Mouse (Mus musculus) lung, embryonic 15.5 days (tissue): Measurements from ENCODE around the gene Mmachc. TPM values are rescaled to one million over a fixed set of nuclear protein-coding genes. Genes with fewer than 3 reads are reported as not detected.

Source experiments
- ATAC-seq: fragments of 200-750 bp; cut with Nextera tagmentation; 2 replicates; pipeline ENCODE4 v1.8.0; 2017; ENCODE audit warnings: moderate number of reproducible peaks, borderline replicate concordance; ENCODE audit not compliant: low FRiP score, low TSS enrichment; ENCODE audit errors: extremely low read depth
- H3K27ac ChIP-seq: fragments of 300-500 bp; sonication (generic); 2 replicates; pipeline ENCODE4 v1.5.1; 2015; ENCODE audit warnings: moderate library complexity, mild to moderate bottlenecking, inconsistent platforms
- H3K27me3 ChIP-seq: fragments of 300-500 bp; sonication (generic); 2 replicates; pipeline ENCODE4 v1.6.1; 2015; ENCODE audit warnings: inconsistent platforms
- H3K36me3 ChIP-seq: fragments of 300-500 bp; sonication (generic); 2 replicates; pipeline ENCODE4 v1.6.1; 2015; ENCODE audit warnings: inconsistent platforms
- H3K4me1 ChIP-seq: fragments of 300-500 bp; sonication (generic); 2 replicates; pipeline ENCODE4 v1.6.1; 2015; ENCODE audit warnings: inconsistent platforms
- H3K4me2 ChIP-seq: fragments of 300-500 bp; sonication (generic); 2 replicates; pipeline ENCODE4 v1.6.1; 2015; ENCODE audit warnings: inconsistent platforms, mild to moderate bottlenecking, moderate library complexity
- H3K4me3 ChIP-seq: fragments of 300-500 bp; sonication (generic); 2 replicates; pipeline ENCODE4 v1.5.1; 2015; ENCODE audit warnings: mild to moderate bottlenecking, inconsistent platforms
- H3K9ac ChIP-seq: fragments of 300-500 bp; sonication (generic); 2 replicates; pipeline ENCODE4 v1.6.1; 2015; ENCODE audit warnings: inconsistent platforms
- H3K9me3 ChIP-seq: fragments of 300-500 bp; sonication (generic); 2 replicates; pipeline ENCODE4 v1.6.1; 2016; ENCODE audit warnings: inconsistent platforms
- WGBS: fragments of 180-500 bp; shearing (Covaris S2); methylation state at CpG from one replicate; pipeline ENCODE4 v1.1.7; 2015; 5-methylcytosine and 5-hydroxymethylcytosine counted together
- polyA plus RNA-seq: library from polyadenylated mRNA; unstranded; fragments of >200 nt; fragmentation: Nextera tagmentation; extraction: Ambion mirVana; gene quantifications from 2 replicates; pipeline ENCODE4 v1.2.1, GENCODE M21; 2015

Mmachc gene
- polyA plus RNA-seq, result 24.7 and 24.9 TPM in 2 replicates

DNA sequence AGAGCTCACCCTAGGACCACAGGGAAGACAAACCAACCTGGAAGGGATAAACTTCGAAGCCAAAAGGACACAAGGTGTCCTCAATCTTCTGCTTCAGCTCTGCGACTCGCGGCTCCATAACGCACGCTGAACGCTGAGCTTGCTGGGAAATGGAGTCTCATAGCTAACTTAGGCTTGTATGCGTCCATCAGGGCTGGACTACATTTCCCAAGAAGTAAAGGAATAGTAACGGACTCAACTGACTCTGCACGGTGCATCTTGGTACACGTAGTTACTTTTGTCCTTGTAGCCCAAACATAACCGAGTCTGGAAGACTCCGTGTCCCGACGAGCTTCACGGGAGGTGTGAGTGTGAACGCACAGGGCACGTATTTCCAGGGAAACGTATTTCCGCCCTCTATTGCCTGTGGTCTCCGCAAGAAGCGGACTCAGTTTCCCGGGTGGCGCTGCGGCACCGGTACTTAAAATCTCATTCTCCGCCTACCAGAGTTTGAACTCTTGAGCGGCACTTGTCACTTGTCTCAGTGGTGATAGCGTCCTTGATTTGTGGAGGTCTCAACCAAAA, at the start of gene Mmachc, which contains the start of gene Ccdc163:
TSS of gene Mmachc (minus strand) at position 206 of the 564 bp plus-strand sequence.
TSS of gene Ccdc163 (plus strand) at position 309 of the 564 bp plus-strand sequence.
- Histone ChIP-seq H3K4me3 (peak within 1 kb of the TSS; percentile 72), H3K4me1 (peaks cover 13% of the 10 kb centered on the region; the same call in 1 of the 2 replicates), H3K4me2 (peak within 1 kb of the TSS; percentile 76), H3K9me3 (no peaks in the 10 kb centered on the region), H3K27me3 (no peaks in the 10 kb centered on the region), H3K27ac (no peak within 1 kb of the TSS), H3K36me3 (peaks cover 11% of the 10 kb centered on the region; the same call in 1 of the 2 replicates), H3K9ac (peak within 1 kb of the TSS; percentile 76)
- peak; percentile 98 for ATAC-seq
- under 1% methylated on average over 29 of the region's 29 CpGs for WGBS

DNA sequence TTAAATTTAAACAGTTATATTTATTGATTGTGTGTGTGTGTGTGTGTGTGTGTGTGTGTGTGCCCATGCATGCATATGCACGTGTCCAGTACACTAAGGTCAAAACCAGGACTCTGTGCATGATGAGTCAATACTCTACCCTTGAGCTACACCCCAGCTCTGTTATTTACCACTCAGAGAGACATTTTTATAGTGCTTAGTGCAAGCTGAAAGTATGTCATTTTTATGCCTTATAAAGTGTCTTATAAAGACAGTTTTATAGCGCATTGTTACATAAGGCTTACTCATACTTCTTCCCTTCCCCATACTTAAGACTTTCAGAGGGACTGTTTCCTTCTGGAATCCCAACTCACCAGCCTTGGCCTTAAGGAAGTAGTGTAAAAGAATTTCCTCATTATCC, 41.5 kb upstream of the Mmachc start:
- no peaks in the 10 kb centered on the region for H3K36me3 ChIP-seq
- 94% methylated on average over 2 of the region's 2 CpGs for WGBS
- no peak overlapping the region for H3K27ac ChIP-seq
- H3K4me1 ChIP-seq, result no peaks in the 10 kb centered on the region
- no peak overlapping the region for H3K4me3 ChIP-seq
- H3K9ac ChIP-seq, result no peak overlapping the region
- no peak overlapping the region for H3K4me2 ChIP-seq
- H3K27me3 ChIP-seq, result no peaks in the 10 kb centered on the region
- ATAC-seq, result no peak
- no peaks in the 10 kb centered on the region for H3K9me3 ChIP-seq

GRCm38 (mm10) chr4:116738972-116739751, 31.0 kb upstream of the Mmachc start:
- Histone ChIP-seq H3K27me3 (no peaks in the 10 kb centered on the region), H3K9ac (no peak overlapping the region), H3K4me1 (no peaks in the 10 kb centered on the region), H3K27ac (no peak overlapping the region), H3K4me2 (no peak overlapping the region), H3K36me3 (no peaks in the 10 kb centered on the region), H3K9me3 (no peaks in the 10 kb centered on the region), H3K4me3 (no peak overlapping the region)
- no peak for ATAC-seq
- WGBS, result 78% methylated on average over 9 of the region's 9 CpGs

- H3K4me1 ChIP-seq, result no peaks in the 10 kb centered on the region
- H3K27ac ChIP-seq, result no peak overlapping the region
- H3K36me3 ChIP-seq, result no peaks in the 10 kb centered on the region
- H3K9me3 ChIP-seq, result no peaks in the 10 kb centered on the region
- no peak for ATAC-seq
- 59% methylated on average over 2 of the region's 2 CpGs for WGBS
- no peak overlapping the region for H3K9ac ChIP-seq
- no peak overlapping the region for H3K4me3 ChIP-seq
- no peak overlapping the region for H3K4me2 ChIP-seq
- no peaks in the 10 kb centered on the region for H3K27me3 ChIP-seq
Measured at GRCm38 (mm10) chr4:116734996-116735395, 26.8 kb upstream of the Mmachc start.

DNA sequence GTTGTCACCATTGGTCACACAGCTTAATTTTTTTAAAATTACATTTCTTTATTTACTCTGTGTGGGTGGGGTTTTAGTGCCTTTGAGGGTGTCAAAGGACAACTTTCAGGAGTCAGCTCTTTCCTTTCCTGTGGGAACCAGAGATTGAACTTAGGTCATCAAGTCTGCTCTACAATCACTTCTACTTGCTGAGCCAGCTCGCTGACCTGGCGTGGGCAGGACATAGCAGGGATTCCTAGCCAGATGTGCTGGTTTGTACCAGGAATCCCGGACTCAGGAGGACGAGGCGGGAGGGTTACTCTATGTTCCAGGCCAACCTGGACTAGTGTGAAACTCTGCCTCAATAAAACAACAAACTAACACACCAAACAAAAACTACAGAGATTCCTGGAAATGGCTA, 24.1 kb upstream of the Mmachc start:
- Histone ChIP-seq H3K9me3 (no peaks in the 10 kb centered on the region), H3K9ac (no peak overlapping the region), H3K27ac (no peak overlapping the region), H3K4me3 (no peak overlapping the region), H3K27me3 (no peaks in the 10 kb centered on the region), H3K36me3 (no peaks in the 10 kb centered on the region), H3K4me2 (no peak overlapping the region), H3K4me1 (no peaks in the 10 kb centered on the region)
- WGBS, result 70% methylated on average over 5 of the region's 5 CpGs
- no peak for ATAC-seq

- Histone ChIP-seq H3K4me2 (no peak overlapping the region), H3K4me1 (no peaks in the 10 kb centered on the region), H3K36me3 (no peaks in the 10 kb centered on the region), H3K9me3 (no peaks in the 10 kb centered on the region), H3K4me3 (no peak overlapping the region), H3K9ac (no peak overlapping the region), H3K27me3 (no peaks in the 10 kb centered on the region), H3K27ac (no peak overlapping the region)
- WGBS, result 68% methylated on average over 9 of the region's 9 CpGs
- ATAC-seq, result no peak
Measured at GRCm38 (mm10) chr4:116731077-116731476, 22.9 kb upstream of the Mmachc start.

- WGBS, result 84% methylated on average over 3 of the region's 3 CpGs
- Histone ChIP-seq H3K4me1 (0 out of 2 replicates have a peak, but pooled peaks cover 3% of the 10 kb centered on the region), H3K9ac (no peak overlapping the region), H3K4me2 (no peak overlapping the region), H3K27ac (no peak overlapping the region), H3K36me3 (no peaks in the 10 kb centered on the region), H3K9me3 (no peaks in the 10 kb centered on the region), H3K4me3 (no peak overlapping the region), H3K27me3 (no peaks in the 10 kb centered on the region)
- ATAC-seq, result no peak
Measured at GRCm38 (mm10) chr4:116729532-116729931, 21.3 kb upstream of the Mmachc start.

GRCm38 (mm10) chr4:116727401-116727800, 19.2 kb upstream of the Mmachc start:
- Histone ChIP-seq H3K9ac (no peak overlapping the region), H3K4me3 (no peak overlapping the region), H3K4me2 (no peak overlapping the region), H3K27ac (no peak overlapping the region), H3K27me3 (no peaks in the 10 kb centered on the region), H3K4me1 (peaks cover 4% of the 10 kb centered on the region), H3K9me3 (no peaks in the 10 kb centered on the region), H3K36me3 (no peaks in the 10 kb centered on the region)
- WGBS, result 58% methylated on average over 3 of the region's 3 CpGs
- no peak for ATAC-seq

- no peaks in the 10 kb centered on the region for H3K36me3 ChIP-seq
- H3K27ac ChIP-seq, result no peak overlapping the region
- 76% methylated on average over 5 of the region's 5 CpGs for WGBS
- peaks cover 12% of the 10 kb centered on the region for H3K4me1 ChIP-seq
- no peak overlapping the region for H3K9ac ChIP-seq
- no peak overlapping the region for H3K4me3 ChIP-seq
- no peaks in the 10 kb centered on the region for H3K27me3 ChIP-seq
- H3K9me3 ChIP-seq, result no peaks in the 10 kb centered on the region
- no peak for ATAC-seq
- H3K4me2 ChIP-seq, result no peak overlapping the region
Measured at GRCm38 (mm10) chr4:116725444-116725843, 17.2 kb upstream of the Mmachc start.

DNA sequence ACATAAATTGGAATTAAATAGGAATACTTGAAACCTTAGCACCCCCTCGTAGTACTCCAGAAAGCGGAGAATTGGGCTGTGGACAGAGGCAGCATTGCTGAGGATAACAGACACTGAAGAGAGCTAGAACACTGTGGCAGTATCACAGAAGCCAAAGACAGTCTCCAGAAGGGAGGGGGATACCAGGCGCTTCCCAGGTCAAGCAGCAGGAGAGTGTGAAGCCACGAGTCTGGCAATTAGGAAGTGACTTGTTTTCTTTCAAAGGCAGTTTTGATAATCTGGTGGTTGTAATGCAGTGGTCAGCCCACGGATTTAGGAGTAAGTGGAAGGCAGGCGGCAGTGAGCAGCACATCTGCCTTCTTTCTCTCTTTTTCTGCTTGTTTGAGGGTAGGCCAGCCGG, 14.0 kb upstream of the Mmachc start:
- H3K27ac ChIP-seq, result no peak overlapping the region
- peak overlapping the region; percentile 86 for H3K4me2 ChIP-seq
- 42% methylated on average over 7 of the region's 7 CpGs for WGBS
- H3K4me3 ChIP-seq, result no peak overlapping the region; the same call in 1 of the 2 replicates
- peaks cover 19% of the 10 kb centered on the region for H3K4me1 ChIP-seq
- H3K27me3 ChIP-seq, result no peaks in the 10 kb centered on the region
- H3K9ac ChIP-seq, result no peak overlapping the region
- no peaks in the 10 kb centered on the region for H3K9me3 ChIP-seq
- H3K36me3 ChIP-seq, result no peaks in the 10 kb centered on the region
- no peak for ATAC-seq

- ATAC-seq, result no peak; the same call in 1 of the 2 replicates
- H3K9me3 ChIP-seq, result no peaks in the 10 kb centered on the region
- H3K4me3 ChIP-seq, result peak overlapping the region; percentile 95
- peak overlapping the region; percentile 89 for H3K27ac ChIP-seq
- H3K4me1 ChIP-seq, result peaks cover 19% of the 10 kb centered on the region
- H3K36me3 ChIP-seq, result no peaks in the 10 kb centered on the region
- under 1% methylated on average over 28 of the region's 29 CpGs for WGBS
- peak overlapping the region; percentile 91 for H3K9ac ChIP-seq
- H3K4me2 ChIP-seq, result peak overlapping the region; percentile 86
- H3K27me3 ChIP-seq, result no peaks in the 10 kb centered on the region
Measured at GRCm38 (mm10) chr4:116721098-116721628, 13.0 kb upstream of the Mmachc start.
